Mouse (Mus musculus) lung, adult 10 weeks (tissue): ENCODE data around the gene Sat2. TPM values are rescaled to one million over a fixed set of nuclear protein-coding genes. Genes with fewer than 3 reads are reported as not detected.

Experiments
- polyA plus RNA-seq: library from polyadenylated mRNA; stranded (reverse); fragments of 350-450 nt; fragmentation: Illumina TruSeq; extraction: RNeasy Lipid Tissue Mini Kit (QIAGEN cat#74804); gene quantifications from one replicate; pipeline ENCODE4 v1.2.3, GENCODE M21; 2014; ENCODE audit warnings: low read depth, low replicate concordance; ENCODE audit not compliant: insufficient read depth

Gene Sat2
- 4.7 TPM for polyA plus RNA-seq

GRCm38 (mm10) chr11:69621571-69622268 lies at the start of gene Sat2:
Sat2 (plus strand) TSS chr11:69622024.

GRCm38 (mm10) chr11:69580091-69580514 lies 41.7 kb upstream of the Sat2 start, which contains the start of the genes Wrap53 and Trp53:
Wrap53 (minus strand) TSS chr11:69580255.
Trp53 (plus strand) TSS chr11:69580359.

DNA sequence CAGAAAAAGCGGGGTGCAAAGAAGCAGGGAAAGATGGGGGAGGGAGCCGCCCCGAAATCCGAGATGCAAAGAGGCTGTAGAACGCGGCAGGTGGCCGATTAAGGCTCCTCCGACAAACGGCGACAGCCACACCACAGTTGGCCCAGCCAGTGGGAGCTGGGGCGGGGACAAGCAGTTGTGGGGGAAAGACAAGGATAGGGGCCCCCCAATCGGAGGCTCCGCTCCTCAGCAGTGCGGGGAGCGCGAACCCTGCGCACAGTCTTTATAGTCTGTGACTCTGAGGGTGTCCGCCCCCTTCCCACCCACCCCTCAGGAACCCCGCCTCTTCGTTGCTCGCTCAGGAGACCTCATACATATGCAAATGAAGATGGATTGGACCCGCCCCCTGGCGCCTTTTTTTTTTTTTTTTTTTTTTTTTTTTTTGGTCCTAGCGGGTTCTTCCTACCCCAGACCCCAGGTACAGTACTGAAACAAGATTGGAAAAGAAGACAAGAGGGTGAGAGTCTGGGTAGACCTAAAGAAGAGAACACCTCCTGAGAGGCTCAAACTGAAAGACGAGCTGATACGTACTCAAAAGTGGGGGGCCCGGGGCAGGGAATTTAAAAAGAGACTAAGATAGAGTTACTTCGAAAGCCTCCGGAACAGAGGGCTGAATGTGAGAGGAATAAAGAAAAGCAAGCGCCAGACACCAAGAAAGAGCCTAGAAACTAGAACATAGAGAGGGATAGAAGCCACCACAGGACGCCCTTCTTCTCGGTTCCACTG lies 15.9 kb upstream of the Sat2 start, which contains the start of gene Atp1b2:
Atp1b2 (minus strand) TSS at position 217 of the 765 bp plus-strand sequence.

DNA sequence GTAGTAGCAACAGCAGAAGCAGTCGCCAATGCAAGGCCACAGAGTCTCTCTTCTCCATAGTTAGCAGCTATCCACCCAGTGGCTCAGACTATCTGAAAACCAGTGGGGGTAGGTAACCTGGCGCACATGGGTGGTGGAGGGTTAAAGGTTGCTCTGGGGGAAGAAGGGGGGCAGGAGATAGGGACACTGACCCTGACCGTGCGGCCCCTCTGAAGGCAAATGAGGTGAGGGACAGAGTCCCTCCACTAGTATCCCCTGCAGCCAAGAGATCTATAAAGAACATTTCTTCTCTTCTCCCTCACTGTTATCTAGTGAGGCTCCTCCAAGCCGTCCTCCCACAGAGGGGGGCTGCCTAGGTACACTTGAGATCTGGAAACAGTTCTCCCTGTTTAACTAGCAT lies 4.0 kb upstream of the Sat2 start, which contains the start of gene Shbg:
Shbg (minus strand) TSS at position 101 of the 400 bp plus-strand sequence.

DNA sequence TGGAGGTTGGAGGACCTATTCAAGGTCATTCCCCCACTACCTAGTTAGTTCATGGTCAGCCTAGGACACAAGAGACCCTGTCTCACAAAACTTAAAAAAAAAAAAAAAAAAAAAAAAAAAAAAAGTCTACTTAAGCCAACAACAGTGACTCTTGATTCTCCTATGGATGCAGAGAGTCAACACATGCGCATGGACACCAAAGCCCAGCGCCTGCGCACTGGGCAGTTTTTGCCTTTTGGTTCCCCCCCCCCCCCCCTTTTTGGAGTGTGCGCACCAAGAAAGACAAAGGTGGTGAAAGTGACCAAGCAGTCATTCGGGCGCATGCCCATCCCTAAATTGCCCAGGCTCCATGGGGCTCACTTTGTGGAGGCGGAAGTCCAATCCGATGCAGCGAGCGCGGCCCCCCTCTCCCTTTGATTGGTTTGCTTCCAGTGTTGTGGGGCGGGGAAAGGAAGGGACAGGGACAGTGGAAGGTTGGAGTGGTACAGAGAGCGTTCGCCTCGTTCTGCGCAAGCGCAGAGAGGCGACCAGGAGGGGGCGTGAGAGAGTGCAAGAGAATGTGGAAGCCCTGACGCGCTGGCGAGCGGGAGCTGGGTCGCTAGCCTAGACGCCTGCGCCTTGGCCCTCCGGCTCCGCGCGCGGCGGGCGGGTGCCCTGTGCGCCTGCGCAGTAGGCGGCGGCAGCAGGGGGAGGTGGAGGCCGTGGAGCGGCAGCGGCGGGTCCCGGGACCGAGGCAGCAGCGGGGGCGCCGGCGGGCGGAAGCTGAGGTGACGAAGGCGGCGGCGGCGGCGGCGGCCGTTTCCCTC lies 10.7 kb downstream of the Sat2 start, which contains the start of gene Fxr2:
Fxr2 (plus strand) TSS at position 707 of the 806 bp plus-strand sequence.

DNA sequence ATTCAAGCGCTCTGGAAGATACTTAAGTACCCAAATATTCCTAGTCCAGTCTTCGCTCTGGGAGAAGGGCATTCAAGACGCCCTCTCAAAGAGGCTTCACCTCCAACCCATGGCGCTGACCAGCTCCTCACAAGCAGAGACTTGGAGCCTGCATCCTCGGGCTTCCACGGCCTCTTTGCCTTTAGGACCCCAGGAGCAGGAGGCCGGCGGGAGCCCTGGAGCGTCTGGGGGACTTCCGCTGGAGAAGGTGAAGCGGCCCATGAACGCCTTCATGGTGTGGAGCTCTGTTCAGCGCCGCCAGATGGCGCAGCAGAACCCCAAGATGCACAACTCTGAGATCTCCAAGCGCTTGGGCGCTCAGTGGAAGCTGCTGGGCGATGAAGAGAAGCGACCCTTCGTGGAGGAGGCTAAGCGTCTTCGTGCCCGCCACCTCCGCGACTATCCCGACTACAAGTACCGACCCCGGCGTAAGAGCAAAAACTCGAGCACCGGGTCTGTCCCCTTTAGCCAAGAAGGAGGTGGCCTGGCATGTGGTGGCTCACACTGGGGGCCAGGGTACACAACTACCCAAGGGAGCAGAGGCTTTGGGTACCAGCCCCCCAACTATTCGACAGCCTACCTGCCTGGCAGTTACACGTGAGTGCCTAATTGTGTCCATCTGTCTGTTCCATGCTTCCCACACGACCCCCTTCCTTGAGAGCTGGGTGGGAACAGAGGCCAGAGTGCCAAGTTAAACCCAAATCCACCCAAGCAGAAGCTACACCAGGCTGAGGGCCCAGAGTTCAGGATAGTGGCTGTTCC lies 33.6 kb downstream of the Sat2 start, which contains the start of gene Sox15:
Sox15 (plus strand) TSS at position 51 of the 801 bp plus-strand sequence.

DNA sequence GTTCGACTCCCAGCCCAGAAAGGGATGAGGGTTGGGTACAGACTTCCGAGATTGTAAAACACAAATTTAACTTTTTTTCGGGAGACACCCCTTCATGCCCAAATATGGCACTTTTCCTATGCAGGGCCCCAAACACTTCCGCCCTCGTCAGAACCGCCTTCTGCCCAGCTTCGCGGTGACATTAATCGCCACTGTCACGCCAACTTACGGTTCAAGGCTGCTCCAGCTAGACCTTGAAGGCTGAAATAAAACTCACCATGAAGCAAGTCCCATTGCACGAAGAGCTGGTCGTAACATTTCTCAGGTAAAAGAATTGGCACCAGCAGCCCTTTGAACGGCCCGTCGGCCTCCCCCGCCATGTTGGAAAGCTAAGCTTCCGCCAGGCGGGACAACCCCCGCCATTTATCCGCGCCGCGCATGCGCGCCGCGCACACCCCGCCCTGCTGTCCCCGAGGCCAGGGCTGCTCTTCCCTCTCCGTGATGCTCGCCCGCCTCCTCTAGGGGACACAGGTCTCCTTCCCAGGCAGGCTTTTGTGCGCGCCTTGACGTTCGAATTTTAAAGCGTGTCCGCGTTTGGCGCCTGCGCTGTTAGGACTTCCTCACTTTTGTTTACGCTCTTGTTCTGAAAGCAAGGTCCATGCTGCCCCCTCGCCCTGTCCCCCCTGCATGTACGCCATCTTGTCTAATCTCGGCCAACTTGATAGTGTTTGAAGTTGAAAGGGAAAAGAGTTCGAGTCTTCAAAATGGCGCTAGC lies 40.6 kb downstream of the Sat2 start, which contains the start of gene Mpdu1:
Mpdu1 (minus strand) TSS at position 430 of the 754 bp plus-strand sequence.

DNA sequence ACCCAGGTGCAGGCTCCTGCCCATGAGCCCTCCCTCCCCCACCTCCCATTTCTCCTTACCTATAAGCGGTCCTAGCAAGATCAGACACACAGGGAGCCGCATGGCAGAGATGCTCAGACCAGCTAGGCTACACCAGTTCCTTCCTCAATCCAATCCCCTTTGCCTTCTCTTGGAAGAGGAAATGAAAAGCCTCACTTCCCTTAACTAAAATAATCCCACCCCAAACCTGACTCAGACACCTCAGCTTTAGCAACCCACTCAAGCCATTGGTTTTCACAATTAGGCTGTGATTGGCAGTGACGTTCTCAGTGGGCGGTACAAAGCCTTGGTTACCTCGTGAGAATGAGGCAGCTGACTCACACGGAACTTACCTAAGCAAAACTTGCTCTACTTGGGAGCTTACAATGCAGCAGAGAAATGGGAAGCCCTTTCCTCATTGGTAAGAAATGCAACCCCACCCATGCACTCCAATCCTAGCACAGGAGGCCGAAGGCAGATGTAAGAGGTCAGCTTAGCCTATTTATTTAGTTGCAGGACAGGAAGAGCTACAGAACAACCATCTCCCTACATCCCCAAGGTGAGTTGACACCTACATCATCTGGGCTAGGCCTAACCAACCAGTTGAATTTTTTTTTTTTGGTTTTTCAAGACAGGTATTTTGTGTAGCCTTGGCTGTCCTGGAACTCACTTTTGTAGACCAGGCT lies 44.3 kb downstream of the Sat2 start, which contains the start of gene Cd68:
Cd68 (minus strand) TSS at position 193 of the 704 bp plus-strand sequence.

DNA sequence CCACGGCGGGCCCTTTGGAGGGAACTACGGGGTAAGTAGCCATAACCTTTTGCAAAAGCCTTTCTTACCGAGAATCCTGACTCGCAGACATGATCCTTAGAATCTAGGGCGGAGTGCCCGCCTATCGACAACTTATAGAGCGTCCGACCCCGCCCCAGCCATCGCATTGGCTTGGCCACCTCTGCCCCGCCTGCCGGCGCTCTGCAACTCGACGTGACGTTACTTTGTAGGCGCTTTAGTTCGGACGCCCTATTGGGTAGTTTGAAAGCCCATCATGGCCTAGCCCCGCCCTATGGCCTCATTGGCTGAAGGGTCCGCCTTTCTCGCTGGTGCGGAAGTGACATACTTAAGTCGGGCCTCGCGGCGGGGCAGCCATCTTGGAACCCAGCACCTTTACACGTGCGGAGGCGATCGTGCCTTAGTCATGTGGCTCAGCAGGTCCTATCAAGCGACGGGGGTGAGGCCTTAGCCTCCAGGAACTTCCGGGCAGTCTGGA lies 50.4 kb downstream of the Sat2 start, which contains the start of gene Eif4a1:
Eif4a1 (minus strand) TSS at position 213 of the 496 bp plus-strand sequence.

Other genes with a start within 250 kb of the Sat2 start
- 125 TPM for gene Naa38, start 226.5 kb upstream of the Sat2 start, polyA plus RNA-seq
- 11.8 TPM for gene Cyb5d1, start 226.4 kb upstream of the Sat2 start, polyA plus RNA-seq
- 12.9 TPM for gene Tmem88, start 223.8 kb upstream of the Sat2 start, polyA plus RNA-seq
- 6.6 TPM for gene Kdm6b, start 208.3 kb upstream of the Sat2 start, polyA plus RNA-seq
- 0.85 TPM for gene Dnah2, start 72.9 kb upstream of the Sat2 start, polyA plus RNA-seq
- 0.30 TPM for gene Efnb3, start 61.8 kb upstream of the Sat2 start, polyA plus RNA-seq
- gene Wrap53, start 41.8 kb upstream of the Sat2 start, polyA plus RNA-seq = 10.4 TPM
- 26.0 TPM for gene Trp53, start 41.7 kb upstream of the Sat2 start, polyA plus RNA-seq
- 5.4 TPM for gene Atp1b2, start 16.1 kb upstream of the Sat2 start, polyA plus RNA-seq
- not detected for gene Shbg, start 4.1 kb upstream of the Sat2 start, polyA plus RNA-seq
- gene Fxr2, start 11.0 kb downstream of the Sat2 start, polyA plus RNA-seq = 39.7 TPM
- gene Sox15, start 33.3 kb downstream of the Sat2 start, polyA plus RNA-seq = not detected
- 53.4 TPM for gene Mpdu1, start 40.6 kb downstream of the Sat2 start, polyA plus RNA-seq
- 44.2 TPM for gene Cd68, start 44.1 kb downstream of the Sat2 start, polyA plus RNA-seq
- 289 TPM for gene Eif4a1, start 50.4 kb downstream of the Sat2 start, polyA plus RNA-seq
- 47.0 TPM for gene Senp3, start 60.1 kb downstream of the Sat2 start, polyA plus RNA-seq
- 23.3 TPM for gene Tnfsf13, start 63.8 kb downstream of the Sat2 start, polyA plus RNA-seq
- gene Tnfsf12, start 73.8 kb downstream of the Sat2 start, polyA plus RNA-seq = 48.4 TPM
- 24.8 TPM for gene Tnfsfm13, start 74.1 kb downstream of the Sat2 start, polyA plus RNA-seq
- 16.2 TPM for gene Polr2a, start 136.6 kb downstream of the Sat2 start, polyA plus RNA-seq
- gene Slc35g3, start 139.9 kb downstream of the Sat2 start, polyA plus RNA-seq = 0.85 TPM
- gene Zbtb4, start 143.9 kb downstream of the Sat2 start, polyA plus RNA-seq = 25.6 TPM
- gene Chrnb1, start 173.9 kb downstream of the Sat2 start, polyA plus RNA-seq = 10.1 TPM
- 3.4 TPM for gene Fgf11, start 179.8 kb downstream of the Sat2 start, polyA plus RNA-seq
- gene Tmem102, start 183.6 kb downstream of the Sat2 start, polyA plus RNA-seq = 4.9 TPM
- gene Gm39566, start 193.3 kb downstream of the Sat2 start, polyA plus RNA-seq = not detected
- not detected for gene Spem2, start 196.4 kb downstream of the Sat2 start, polyA plus RNA-seq
- gene Spem1, start 200.2 kb downstream of the Sat2 start, polyA plus RNA-seq = not detected
- 5.3 TPM for gene Nlgn2, start 215.8 kb downstream of the Sat2 start, polyA plus RNA-seq
- 375 TPM for gene Tmem256, start 216.5 kb downstream of the Sat2 start, polyA plus RNA-seq
- gene Plscr3, start 224.4 kb downstream of the Sat2 start, polyA plus RNA-seq = 65.1 TPM
- 5.1 TPM for gene Tnk1, start 236.7 kb downstream of the Sat2 start, polyA plus RNA-seq